Mouse (Mus musculus) MEL (cell line): ENCODE measurements around the gene Fcgr1. TPM values are rescaled to one million over a fixed set of nuclear protein-coding genes. Genes with fewer than 3 reads are reported as not detected.

Experiments used
- DNase-seq: peaks from one replicate; pipeline ENCODE4 v3.0.0; 2011; ENCODE audit warnings: low read depth, low spot score
- H3K27ac ChIP-seq: 2 replicates; pipeline ENCODE4 v1.5.1; 2012; ENCODE audit warnings: low read depth, mild to moderate bottlenecking, control low read depth, low read length, moderate library complexity; ENCODE audit not compliant: control insufficient read depth
- H3K27me3 ChIP-seq, 2 experiments: fragments of 150-350 bp in 1 of 2; sonication (generic) in 1 of 2; 2 replicates each; pipeline ENCODE4 v1.6.1; 2012; ENCODE audit warnings: low read length in 2 of 2, mild to moderate bottlenecking in 2 of 2, improper control_type of control experiment in 1 of 2, moderate library complexity in 1 of 2; ENCODE audit not compliant: insufficient read depth in 2 of 2, control insufficient read depth in 1 of 2
- H3K36me3 ChIP-seq, 2 experiments: 2 replicates each; pipeline ENCODE4 v1.6.1; 2012 to 2014; ENCODE audit warnings: low read length in 2 of 2, improper control_type of control experiment in 1 of 2, inconsistent platforms in 1 of 2, mild to moderate bottlenecking in 1 of 2; ENCODE audit not compliant: insufficient read depth in 2 of 2, control insufficient read depth in 1 of 2
- H3K4me1 ChIP-seq, 2 experiments: fragments of 150-350 bp in 1 of 2; sonication (generic) in 1 of 2; 2 replicates each; pipeline ENCODE4 v1.6.1; 2012; ENCODE audit warnings: low read length in 2 of 2, improper control_type of control experiment in 1 of 2, mild to moderate bottlenecking in 1 of 2; ENCODE audit not compliant: insufficient read depth in 2 of 2, control insufficient read depth in 1 of 2
- H3K4me3 ChIP-seq, 2 experiments: fragments of 150-350 bp in 1 of 2; sonication (generic) in 1 of 2; 2 replicates each; pipeline ENCODE4 v1.5.1; 2012; ENCODE audit warnings: low read depth in 2 of 2, low read length in 2 of 2, mild to moderate bottlenecking in 2 of 2, moderate library complexity in 2 of 2, control low read depth in 1 of 2, improper control_type of control experiment in 1 of 2; ENCODE audit not compliant: control insufficient read depth in 1 of 2, insufficient read depth in 1 of 2
- H3K79me2 ChIP-seq: 2 replicates; pipeline ENCODE4 v1.6.1; 2012; ENCODE audit warnings: mild to moderate bottlenecking, low read length, moderate library complexity; ENCODE audit not compliant: control insufficient read depth, poor library complexity, insufficient read depth
- H3K9ac ChIP-seq: 2 replicates; pipeline ENCODE4 v1.6.1; 2012; ENCODE audit warnings: low read depth, mild to moderate bottlenecking, control low read depth, low read length, moderate library complexity; ENCODE audit not compliant: control insufficient read depth, poor library complexity, severe bottlenecking
- H3K9me3 ChIP-seq: fragments of 150-350 bp; sonication (generic); replicated peaks from 2 replicates; pipeline ENCODE4 v1.6.1; 2012; ENCODE audit warnings: mild to moderate bottlenecking, low read length, improper control_type of control experiment, moderate library complexity; ENCODE audit not compliant: insufficient read depth
- BHLHE40 ChIP-seq: IDR thresholded peaks from 2 replicates; pipeline ENCODE4 v1.6.1; 2012; ENCODE audit warnings: low read depth, mild to moderate bottlenecking, inconsistent platforms, low read length, improper control_type of control experiment, borderline replicate concordance
- ELF1 ChIP-seq: IDR thresholded peaks from 2 replicates; pipeline ENCODE4 v1.6.1; 2014; ENCODE audit warnings: low read depth, mild to moderate bottlenecking, inconsistent platforms, low read length, improper control_type of control experiment, moderate library complexity
- GABPA ChIP-seq: IDR thresholded peaks from 2 replicates; pipeline ENCODE4 v1.6.1; 2012; ENCODE audit warnings: low read depth, mild to moderate bottlenecking, inconsistent platforms, low read length, improper control_type of control experiment, moderate library complexity
- GATA1 ChIP-seq: IDR thresholded peaks from 2 replicates; pipeline ENCODE4 v1.6.1; 2011; ENCODE audit warnings: low read depth, low read length, improper control_type of control experiment
- KAT2A ChIP-seq: conservative IDR thresholded peaks from 2 replicates; pipeline ENCODE4 v1.6.1; 2012; ENCODE audit warnings: low read depth, low read length, improper control_type of control experiment, inconsistent platforms
- MAX ChIP-seq: IDR thresholded peaks from 2 replicates; pipeline ENCODE4 v1.6.1; 2011; ENCODE audit warnings: low read length, improper control_type of control experiment
- MEF2A ChIP-seq: IDR thresholded peaks from 2 replicates; pipeline ENCODE4 v1.6.1; 2014; ENCODE audit warnings: low read depth, mild to moderate bottlenecking, inconsistent platforms, low read length, improper control_type of control experiment; ENCODE audit not compliant: poor library complexity, insufficient replicate concordance, severe bottlenecking; ENCODE audit errors: extremely low read depth
- MXI1 ChIP-seq: IDR thresholded peaks from 2 replicates; pipeline ENCODE4 v1.6.1; 2011; ENCODE audit warnings: mild to moderate bottlenecking, low read depth, low read length, improper control_type of control experiment
- NELFE ChIP-seq: IDR thresholded peaks from 2 replicates; pipeline ENCODE4 v1.6.1; 2011; ENCODE audit warnings: low read depth, low read length, improper control_type of control experiment
- POLR2A ChIP-seq, 2 experiments: IDR thresholded peaks; 2 replicates each; pipeline ENCODE4 v1.6.1; 2011 to 2012; ENCODE audit warnings: low read length in 2 of 2, mild to moderate bottlenecking in 2 of 2, control low read depth in 1 of 2, improper control_type of control experiment in 1 of 2, low read depth in 1 of 2, moderate library complexity in 1 of 2; ENCODE audit not compliant: control insufficient read depth in 1 of 2, insufficient read depth in 1 of 2, poor library complexity in 1 of 2
- POLR2AphosphoS5 ChIP-seq: IDR thresholded peaks from 2 replicates; pipeline ENCODE4 v1.6.1; 2012; ENCODE audit warnings: low read depth, borderline replicate concordance, mild to moderate bottlenecking, inconsistent platforms, low read length, moderate library complexity, mixed read lengths
- RAD21 ChIP-seq: IDR thresholded peaks from 2 replicates; pipeline ENCODE4 v1.6.1; 2011; ENCODE audit warnings: mild to moderate bottlenecking, low read depth, low read length, improper control_type of control experiment
- RCOR1 ChIP-seq: IDR thresholded peaks from 2 replicates; pipeline ENCODE4 v1.6.1; 2012; ENCODE audit warnings: low read depth, mild to moderate bottlenecking, inconsistent platforms, low read length, improper control_type of control experiment
- SMC3 ChIP-seq: IDR thresholded peaks from 2 replicates; pipeline ENCODE4 v1.6.1; 2011; ENCODE audit warnings: low read depth, low read length, improper control_type of control experiment
- TCF12 ChIP-seq: IDR thresholded peaks from 2 replicates; pipeline ENCODE4 v1.6.1; 2014; ENCODE audit warnings: low read depth, mild to moderate bottlenecking, inconsistent platforms, low read length, improper control_type of control experiment, moderate library complexity
- ZC3H11A ChIP-seq: IDR thresholded peaks from 2 replicates; pipeline ENCODE4 v1.6.1; 2012; ENCODE audit warnings: low read depth, mild to moderate bottlenecking, inconsistent platforms, low read length, improper control_type of control experiment
- ZMIZ1 ChIP-seq: IDR thresholded peaks from 2 replicates; pipeline ENCODE4 v1.6.1; 2012; ENCODE audit warnings: low read depth, mild to moderate bottlenecking, inconsistent platforms, low read length, improper control_type of control experiment, moderate library complexity
- polyA plus RNA-seq, 2 experiments: library from polyadenylated mRNA; stranded (reverse) in 1 of 2; unstranded in 1 of 2; fragments of >175 nt in 1 of 2; fragments of >200 nt in 1 of 2; gene quantifications; 2 replicates each; pipeline versions ENCODE4 v1.2.1 to v1.2.4; 2012; ENCODE audit warnings: low replicate concordance in 2 of 2, low read depth in 1 of 2; ENCODE audit not compliant: insufficient read length in 2 of 2, insufficient read depth in 1 of 2, missing spikeins in 1 of 2
- total RNA-seq: library from RNA; depleted of rRNA; stranded (reverse); fragments of 300-350 nt; gene quantifications from 2 replicates; pipeline ENCODE4 v1.2.3, GENCODE M21; 2012

The Fcgr1 gene
- total and polyA plus RNA-seq, 3 experiments: 2.8 to 4.7 TPM; not detected in 1

- Histone ChIP-seq H3K4me3 (peak overlapping the region in 1 of 2 experiments; percentile 37; a peak in 2 of 4 replicates), H3K36me3 (peaks cover 0 to 45% of the 10 kb centered on the region in 2 experiments; a peak in 2 of 4 replicates), H3K9ac (peak overlapping the region; percentile 68), H3K27ac (peak overlapping the region; percentile 99), H3K79me2 (peaks cover 7% of the 10 kb centered on the region; the same call in 1 of the 2 replicates), H3K27me3 (no peaks in the 10 kb centered on the region), H3K4me1 (peaks cover 5 to 47% of the 10 kb centered on the region in 2 experiments), H3K9me3 (no peaks in the 10 kb centered on the region)
- no peak for TF ChIP-seq MEF2A
- TF ChIP-seq MXI1: no peak
- no peak for TF ChIP-seq GATA1
- TF ChIP-seq RCOR1: no peak
- no peak for TF ChIP-seq POLR2AphosphoS5
- no peak for TF ChIP-seq POLR2A (IDR thresholded peaks at IDR 0.05; ENCODE audit: control insufficient read depth in 1 of 2, insufficient read depth in 1 of 2, low read depth in 1 of 2, low read length in 2 of 2, poor library complexity in 1 of 2)
- TF ChIP-seq ZMIZ1: no peak
- no peak for TF ChIP-seq MAX
- TF ChIP-seq ZC3H11A: no peak
- no peak for DNase-seq
Measured at GRCm38 (mm10) chr3:96261623-96262022, 32.1 kb downstream of the Fcgr1 start.

- Histone ChIP-seq H3K9me3 (no peaks in the 10 kb centered on the region), H3K27ac (peak overlapping the region; percentile 31; the same call in 1 of the 2 replicates), H3K9ac (no peak overlapping the region), H3K36me3 (peaks cover 0 to 46% of the 10 kb centered on the region in 2 experiments; a peak in 2 of 4 replicates), H3K4me3 (no peak overlapping the region), H3K79me2 (peaks cover 7% of the 10 kb centered on the region; the same call in 1 of the 2 replicates), H3K4me1 (peaks cover 19 to 53% of the 10 kb centered on the region in 2 experiments), H3K27me3 (no peaks in the 10 kb centered on the region)
- TF ChIP-seq RAD21 (no peak), ELF1 (no peak), SMC3 (no peak), TCF12 (no peak), NELFE (no peak), KAT2A (no peak), BHLHE40 (no peak), GABPA (no peak)
- DNase-seq: peak; percentile 76
Measured at GRCm38 (mm10) chr3:96260220-96260619, 33.5 kb downstream of the Fcgr1 start.
